Mouse (Mus musculus) CH12.LX (cell line): ENCODE measurements around the gene Plxna2.

ENCODE experiments used
- CHD2 ChIP-seq: IDR thresholded peaks from 2 replicates; pipeline ENCODE4 v1.6.1; 2011; ENCODE audit warnings: low read length, improper control_type of control experiment
- HCFC1 ChIP-seq: IDR thresholded peaks from 2 replicates; pipeline ENCODE4 v1.6.1; 2012; ENCODE audit warnings: low read depth, mild to moderate bottlenecking, inconsistent platforms, low read length, improper control_type of control experiment
- ZC3H11A ChIP-seq: IDR thresholded peaks from 2 replicates; pipeline ENCODE4 v1.6.1; 2012; ENCODE audit warnings: low read depth, mild to moderate bottlenecking, inconsistent platforms, low read length, improper control_type of control experiment

- no peak for TF ChIP-seq HCFC1
- TF ChIP-seq ZC3H11A: no peak
- TF ChIP-seq CHD2: no peak
Observed at GRCm38 (mm10) chr1:194573870-194574269, 44.1 kb upstream of the Plxna2 start.
